Mouse (Mus musculus): ENCODE measurements around the gene Dnah1. TPM values are rescaled to one million over a fixed set of nuclear protein-coding genes. Genes with fewer than 3 reads are reported as not detected.

Dnah1 gene
- polyA plus RNA-seq, 1 experiment: 2.9 TPM

- Histone ChIP-seq H3K9me3 (replicated peaks; ENCODE audit: control insufficient read depth, insufficient read depth, low read length, poor library complexity, severe bottlenecking) (no peaks in the 10 kb centered on the region), H3K27me3 (ENCODE audit: control insufficient read depth, insufficient read depth, low read length, poor library complexity, severe bottlenecking) (no peaks in the 10 kb centered on the region), H3K9ac (ENCODE audit: low read depth, poor library complexity, severe bottlenecking) (peak overlapping the region; percentile 90), H3K4me3 (ENCODE audit: low read depth, low read length) (peak overlapping the region; percentile 91), H3K36me3 (ENCODE audit: control insufficient read depth, insufficient read depth, low read length, poor library complexity, severe bottlenecking) (peaks cover 38% of the 10 kb centered on the region), H3K27ac (ENCODE audit: insufficient read depth, low read length) (no peak overlapping the region), H3K4me1 (ENCODE audit: control insufficient read depth, insufficient read depth, low read length) (no peaks in the 10 kb centered on the region)
- TF ChIP-seq CTCF (IDR thresholded peaks at IDR 0.05; ENCODE audit: low read depth, low read length) (no peak), POLR2A (IDR thresholded peaks at IDR 0.05; ENCODE audit: insufficient read depth, low read length) (no peak), EP300 (IDR thresholded peaks at IDR 0.05; ENCODE audit: insufficient read depth, low read depth, low read length) (no peak)
Measured at GRCm38 (mm10) chr14:31251626-31252025, 72.1 kb downstream of the Dnah1 start.

GRCm38 (mm10) chr14:31251084-31251604 is 72.6 kb downstream of the Dnah1 start, which contains the start of the genes Phf7 and Bap1:
TSS of gene Phf7 (minus strand) at chr14:31251317.
TSS of gene Bap1 (plus strand) at chr14:31251450.
- H3K9me3 ChIP-seq (replicated peaks; ENCODE audit: control insufficient read depth, insufficient read depth, low read length, poor library complexity, severe bottlenecking): no peaks in the 10 kb centered on the region
- peaks cover 33% of the 10 kb centered on the region for H3K36me3 ChIP-seq (ENCODE audit: control insufficient read depth, insufficient read depth, low read length, poor library complexity, severe bottlenecking)
- H3K9ac ChIP-seq (ENCODE audit: low read depth, poor library complexity, severe bottlenecking): peak within 1 kb of the TSS; percentile 90
- no peaks in the 10 kb centered on the region for H3K4me1 ChIP-seq (ENCODE audit: control insufficient read depth, insufficient read depth, low read length)
- peak within 1 kb of the TSS; percentile 91 for H3K4me3 ChIP-seq (ENCODE audit: low read depth, low read length)
- 0 out of 2 replicates have a peak, but pooled peaks have one; percentile 56 for TF ChIP-seq EP300 (IDR thresholded peaks at IDR 0.05; ENCODE audit: insufficient read depth, low read depth, low read length)
- peak; percentile 18 for TF ChIP-seq POLR2A (IDR thresholded peaks at IDR 0.05; ENCODE audit: insufficient read depth, low read length)
- no peak for TF ChIP-seq CTCF (IDR thresholded peaks at IDR 0.05; ENCODE audit: low read depth, low read length)
- no peaks in the 10 kb centered on the region for H3K27me3 ChIP-seq (ENCODE audit: control insufficient read depth, insufficient read depth, low read length, poor library complexity, severe bottlenecking)
- H3K27ac ChIP-seq (ENCODE audit: insufficient read depth, low read length): peak within 1 kb of the TSS; percentile 83

- Histone ChIP-seq H3K27me3 (ENCODE audit: control insufficient read depth, insufficient read depth, low read length, poor library complexity, severe bottlenecking) (no peaks in the 10 kb centered on the region), H3K27ac (ENCODE audit: insufficient read depth, low read length) (peak overlapping the region; percentile 83), H3K9me3 (replicated peaks; ENCODE audit: control insufficient read depth, insufficient read depth, low read length, poor library complexity, severe bottlenecking) (no peaks in the 10 kb centered on the region), H3K9ac (ENCODE audit: low read depth, poor library complexity, severe bottlenecking) (peak overlapping the region; percentile 90), H3K36me3 (ENCODE audit: control insufficient read depth, insufficient read depth, low read length, poor library complexity, severe bottlenecking) (peaks cover 27% of the 10 kb centered on the region), H3K4me3 (ENCODE audit: low read depth, low read length) (peak overlapping the region; percentile 86), H3K4me1 (ENCODE audit: control insufficient read depth, insufficient read depth, low read length) (no peaks in the 10 kb centered on the region)
- TF ChIP-seq POLR2A (IDR thresholded peaks at IDR 0.05; ENCODE audit: insufficient read depth, low read length) (no peak), CTCF (IDR thresholded peaks at IDR 0.05; ENCODE audit: low read depth, low read length) (no peak), EP300 (IDR thresholded peaks at IDR 0.05; ENCODE audit: insufficient read depth, low read depth, low read length) (no peak)
Measured at GRCm38 (mm10) chr14:31250222-31251083, 73.2 kb downstream of the Dnah1 start.

DNA sequence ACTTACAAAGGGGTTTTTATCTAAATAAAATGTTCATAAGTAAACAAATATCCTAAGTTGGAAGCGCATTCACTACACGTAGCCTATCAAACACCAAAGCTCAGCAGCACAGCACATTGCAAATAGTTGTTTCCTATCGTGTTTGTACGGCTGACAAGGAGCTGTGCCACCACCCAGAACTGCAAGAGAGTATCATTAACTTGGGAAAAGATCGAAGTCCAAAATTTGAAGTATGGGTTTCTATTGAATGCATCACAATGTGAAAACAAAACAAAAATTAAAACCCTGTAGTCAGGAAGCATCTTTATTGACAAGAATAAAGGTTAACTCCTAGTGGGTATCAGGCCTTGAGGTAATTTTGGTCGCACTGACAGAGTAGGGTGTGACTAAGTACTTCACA is 75.3 kb downstream of the Dnah1 start:
- no peak overlapping the region for H3K4me3 ChIP-seq (ENCODE audit: low read depth, low read length)
- no peak for TF ChIP-seq EP300 (IDR thresholded peaks at IDR 0.05; ENCODE audit: insufficient read depth, low read depth, low read length)
- TF ChIP-seq POLR2A (IDR thresholded peaks at IDR 0.05; ENCODE audit: insufficient read depth, low read length): no peak
- H3K36me3 ChIP-seq (ENCODE audit: control insufficient read depth, insufficient read depth, low read length, poor library complexity, severe bottlenecking): peaks cover 7% of the 10 kb centered on the region
- no peaks in the 10 kb centered on the region for H3K4me1 ChIP-seq (ENCODE audit: control insufficient read depth, insufficient read depth, low read length)
- no peak overlapping the region for H3K9ac ChIP-seq (ENCODE audit: low read depth, poor library complexity, severe bottlenecking)
- no peaks in the 10 kb centered on the region for H3K27me3 ChIP-seq (ENCODE audit: control insufficient read depth, insufficient read depth, low read length, poor library complexity, severe bottlenecking)
- H3K9me3 ChIP-seq (replicated peaks; ENCODE audit: control insufficient read depth, insufficient read depth, low read length, poor library complexity, severe bottlenecking): no peaks in the 10 kb centered on the region
- no peak overlapping the region for H3K27ac ChIP-seq (ENCODE audit: insufficient read depth, low read length)

GRCm38 (mm10) chr14:31245946-31246345 is 77.8 kb downstream of the Dnah1 start:
- Histone ChIP-seq H3K27ac (ENCODE audit: insufficient read depth, low read length) (no peak overlapping the region), H3K4me1 (ENCODE audit: control insufficient read depth, insufficient read depth, low read length) (no peaks in the 10 kb centered on the region), H3K9me3 (replicated peaks; ENCODE audit: control insufficient read depth, insufficient read depth, low read length, poor library complexity, severe bottlenecking) (no peaks in the 10 kb centered on the region), H3K27me3 (ENCODE audit: control insufficient read depth, insufficient read depth, low read length, poor library complexity, severe bottlenecking) (no peaks in the 10 kb centered on the region), H3K36me3 (ENCODE audit: control insufficient read depth, insufficient read depth, low read length, poor library complexity, severe bottlenecking) (no peaks in the 10 kb centered on the region), H3K4me3 (ENCODE audit: low read depth, low read length) (no peak overlapping the region), H3K9ac (ENCODE audit: low read depth, poor library complexity, severe bottlenecking) (no peak overlapping the region)
- TF ChIP-seq EP300 (IDR thresholded peaks at IDR 0.05; ENCODE audit: insufficient read depth, low read depth, low read length): no peak
- no peak for TF ChIP-seq POLR2A (IDR thresholded peaks at IDR 0.05; ENCODE audit: insufficient read depth, low read length)
- no peak for TF ChIP-seq CTCF (IDR thresholded peaks at IDR 0.05; ENCODE audit: low read depth, low read length)

DNA sequence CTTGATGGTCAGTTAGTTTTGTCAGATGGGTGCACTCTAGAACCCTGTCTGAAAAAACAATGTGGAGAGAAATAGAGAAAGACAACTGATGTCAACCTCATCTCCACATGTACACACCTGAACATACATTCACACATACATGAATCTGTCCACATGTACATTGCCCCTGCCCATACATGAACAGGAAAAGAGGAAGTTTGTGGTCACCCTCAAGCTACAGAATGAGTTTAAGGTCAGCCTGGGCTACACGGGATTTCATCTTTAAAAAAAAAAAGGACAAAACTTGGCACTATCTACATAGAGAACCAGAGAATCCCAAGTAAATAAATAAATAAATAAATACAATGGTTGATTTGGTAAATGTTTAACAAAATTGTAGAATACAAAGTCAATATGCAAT is 78.9 kb downstream of the Dnah1 start:
- TF ChIP-seq POLR2A (IDR thresholded peaks at IDR 0.05; ENCODE audit: insufficient read depth, low read length): no peak
- TF ChIP-seq CTCF (IDR thresholded peaks at IDR 0.05; ENCODE audit: low read depth, low read length): no peak
- TF ChIP-seq EP300 (IDR thresholded peaks at IDR 0.05; ENCODE audit: insufficient read depth, low read depth, low read length): no peak
- no peaks in the 10 kb centered on the region for H3K27me3 ChIP-seq (ENCODE audit: control insufficient read depth, insufficient read depth, low read length, poor library complexity, severe bottlenecking)
- no peaks in the 10 kb centered on the region for H3K36me3 ChIP-seq (ENCODE audit: control insufficient read depth, insufficient read depth, low read length, poor library complexity, severe bottlenecking)
- no peak overlapping the region for H3K9ac ChIP-seq (ENCODE audit: low read depth, poor library complexity, severe bottlenecking)
- no peaks in the 10 kb centered on the region for H3K4me1 ChIP-seq (ENCODE audit: control insufficient read depth, insufficient read depth, low read length)
- H3K27ac ChIP-seq (ENCODE audit: insufficient read depth, low read length): no peak overlapping the region
- no peak overlapping the region for H3K4me3 ChIP-seq (ENCODE audit: low read depth, low read length)
- no peaks in the 10 kb centered on the region for H3K9me3 ChIP-seq (replicated peaks; ENCODE audit: control insufficient read depth, insufficient read depth, low read length, poor library complexity, severe bottlenecking)
